Mouse (Mus musculus) right cerebral cortex, postnatal 14 days (tissue): ENCODE measurements around the gene Tprg.

Experiments used
- DNase-seq: peaks from one replicate; pipeline ENCODE4 v3.0.0; 2022

Gene Tprg

DNA sequence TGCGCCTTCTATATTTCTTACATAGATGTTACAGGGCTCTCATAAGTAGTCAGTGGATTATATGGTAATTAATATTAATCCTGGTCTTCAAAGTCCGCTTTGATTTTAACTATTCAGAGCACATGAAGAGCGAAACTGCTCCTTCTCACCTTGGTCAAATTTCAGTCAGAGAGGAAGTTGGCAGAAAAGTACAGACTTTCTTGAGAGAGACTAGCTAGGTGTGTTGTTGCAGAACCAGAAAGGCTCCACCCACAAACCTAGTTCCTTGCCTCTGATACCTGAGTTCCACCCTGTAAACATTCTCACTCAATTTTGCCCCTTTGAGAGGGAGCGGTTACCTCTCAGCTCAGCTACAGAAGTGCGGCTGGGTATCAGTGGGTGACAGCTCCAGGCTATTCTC is at the start of gene Tprg:
Gene Tprg (plus strand): TSS at position 301 of the 400 bp plus-strand sequence.
- no peak for DNase-seq

DNA sequence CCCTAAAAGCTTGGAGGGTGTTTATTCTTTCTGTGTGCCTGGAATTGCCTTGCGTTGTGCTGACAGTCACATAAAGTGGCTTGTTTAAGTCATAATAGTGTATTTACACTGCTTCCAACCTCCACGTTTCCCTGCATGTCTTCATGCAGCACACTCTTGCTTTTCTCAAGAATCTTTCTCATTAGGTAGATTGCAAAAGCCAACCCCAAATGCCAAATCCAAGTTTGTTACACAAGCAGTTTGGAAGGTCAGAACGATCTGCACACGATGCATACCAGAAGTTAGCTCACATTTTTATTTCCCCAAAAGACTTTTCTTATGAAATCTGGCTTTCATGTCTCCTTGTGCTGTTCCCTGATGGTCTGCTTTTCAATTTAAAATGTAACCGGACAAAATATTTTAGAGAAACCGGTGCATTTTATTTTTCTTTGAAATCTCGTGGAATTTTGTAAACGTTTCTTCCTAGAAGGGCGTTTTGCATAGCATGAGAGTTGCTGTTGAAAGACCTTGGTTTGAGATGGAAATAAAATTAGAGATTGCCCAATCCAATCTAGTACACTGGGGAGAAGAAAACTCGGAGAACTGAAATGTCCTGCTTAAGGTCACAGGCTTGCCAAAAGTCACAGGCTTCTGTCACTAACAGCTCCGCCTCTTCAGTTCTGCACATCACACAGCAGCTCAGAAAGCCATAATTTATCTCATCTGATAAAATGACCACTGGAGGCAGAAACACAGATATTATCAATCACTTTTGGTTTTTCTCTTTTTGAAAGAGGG is 48.2 kb upstream of the Tprg start:
- no peak for DNase-seq

DNA sequence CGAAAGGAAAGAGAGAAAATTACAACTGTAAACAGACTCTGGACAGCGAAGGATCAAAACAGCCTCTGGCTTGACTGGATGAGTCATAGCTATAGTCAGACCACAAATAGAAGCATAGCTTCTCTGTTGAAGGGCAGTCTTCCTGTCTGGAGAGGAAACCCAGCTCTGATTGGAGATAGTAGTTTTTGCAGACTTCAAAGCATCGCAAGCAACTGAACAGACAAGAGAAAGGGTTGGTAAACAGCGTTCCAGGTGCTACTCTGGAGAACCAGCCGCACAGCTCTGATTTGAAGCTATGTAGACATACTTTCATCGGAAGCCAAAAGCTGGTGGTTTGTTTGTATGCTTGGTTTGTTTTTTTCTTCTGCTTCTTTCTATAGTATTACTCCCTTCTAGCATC is 37.7 kb upstream of the Tprg start:
- no peak for DNase-seq

DNA sequence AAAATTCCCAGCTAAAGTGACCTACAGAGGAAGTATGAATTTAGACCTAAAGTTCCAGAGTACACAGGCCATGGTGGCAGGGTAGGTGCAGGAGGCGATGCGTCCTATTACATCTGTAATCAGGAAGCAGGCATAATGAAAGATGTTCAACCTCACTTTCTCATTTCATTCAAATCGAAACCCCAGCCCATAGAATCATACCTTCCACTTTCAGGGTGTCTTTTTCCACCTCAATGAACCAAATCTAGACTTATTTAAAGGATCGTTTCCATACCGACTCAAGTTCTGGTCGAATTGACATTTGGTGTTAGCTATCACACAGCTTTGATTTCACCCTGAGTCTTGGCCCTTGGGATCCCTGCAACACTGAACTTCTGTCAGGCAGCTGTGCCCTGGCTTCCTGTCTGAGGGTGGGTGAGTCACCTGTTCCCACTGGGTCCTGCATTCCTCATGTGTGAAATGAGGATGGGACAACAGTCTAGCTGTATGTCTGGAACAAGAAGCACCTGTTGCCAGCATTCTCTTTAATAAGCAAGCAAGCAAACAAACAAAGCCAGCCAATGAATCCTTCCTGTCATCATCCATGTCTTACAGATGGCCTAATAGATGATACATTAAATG is 36.4 kb upstream of the Tprg start:
- DNase-seq = no peak

DNA sequence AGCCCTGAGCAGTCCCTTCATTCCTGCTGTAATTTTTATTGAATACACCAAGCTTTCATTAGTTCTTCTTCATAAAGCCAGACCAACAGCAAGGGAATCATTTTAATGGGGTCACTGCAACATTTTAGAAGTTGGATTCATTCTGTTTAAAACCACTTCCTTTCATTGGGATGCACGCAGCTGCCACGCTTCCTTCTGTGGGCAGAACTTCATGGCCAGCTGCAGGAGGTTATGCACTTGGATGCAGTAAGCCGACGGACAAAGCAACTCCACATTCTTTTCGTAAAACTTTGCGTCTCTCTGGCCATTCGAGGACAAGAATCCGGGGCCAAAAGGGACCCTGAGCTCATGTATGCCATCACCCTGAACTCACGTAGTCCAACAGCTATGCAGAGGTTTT is 35.5 kb upstream of the Tprg start:
- DNase-seq = no peak

DNA sequence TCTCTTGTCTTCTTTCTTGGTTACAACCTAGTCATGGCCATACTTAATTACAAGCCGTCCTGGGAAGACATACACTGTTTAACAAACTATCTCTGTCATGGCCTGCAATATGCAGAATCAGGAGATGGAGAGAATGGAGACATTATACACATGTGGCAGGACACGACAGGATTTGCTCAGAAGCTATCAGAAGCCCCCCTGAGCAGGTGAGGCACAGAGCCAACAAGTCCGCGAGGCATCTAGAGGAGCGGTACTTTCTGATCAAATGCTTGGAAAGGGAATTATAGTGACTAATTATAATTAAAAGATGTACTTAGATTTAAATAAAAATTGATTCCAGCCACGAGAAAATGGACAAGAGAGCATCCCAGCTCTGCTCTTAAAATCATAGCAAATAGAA is 32.0 kb upstream of the Tprg start:
- no peak for DNase-seq

DNA sequence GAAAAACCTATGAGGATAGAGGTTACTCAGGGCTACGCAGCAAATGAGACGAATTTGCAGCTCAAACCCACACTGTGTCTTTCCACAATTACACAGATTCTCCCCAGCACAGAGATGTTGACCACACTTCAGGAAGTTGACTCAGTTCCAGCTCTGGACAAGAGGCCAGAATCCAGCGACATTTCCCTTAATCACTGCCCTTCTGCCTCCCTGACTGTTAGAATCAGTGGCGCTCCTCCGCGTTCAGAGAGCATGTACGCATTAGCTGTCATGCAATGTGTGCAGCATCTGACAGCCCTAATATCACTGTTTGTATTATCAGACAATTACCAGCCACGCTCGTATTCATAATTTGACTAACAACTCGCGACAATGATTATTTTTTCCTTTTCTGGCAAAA is 31.4 kb upstream of the Tprg start:
- no peak for DNase-seq

DNA sequence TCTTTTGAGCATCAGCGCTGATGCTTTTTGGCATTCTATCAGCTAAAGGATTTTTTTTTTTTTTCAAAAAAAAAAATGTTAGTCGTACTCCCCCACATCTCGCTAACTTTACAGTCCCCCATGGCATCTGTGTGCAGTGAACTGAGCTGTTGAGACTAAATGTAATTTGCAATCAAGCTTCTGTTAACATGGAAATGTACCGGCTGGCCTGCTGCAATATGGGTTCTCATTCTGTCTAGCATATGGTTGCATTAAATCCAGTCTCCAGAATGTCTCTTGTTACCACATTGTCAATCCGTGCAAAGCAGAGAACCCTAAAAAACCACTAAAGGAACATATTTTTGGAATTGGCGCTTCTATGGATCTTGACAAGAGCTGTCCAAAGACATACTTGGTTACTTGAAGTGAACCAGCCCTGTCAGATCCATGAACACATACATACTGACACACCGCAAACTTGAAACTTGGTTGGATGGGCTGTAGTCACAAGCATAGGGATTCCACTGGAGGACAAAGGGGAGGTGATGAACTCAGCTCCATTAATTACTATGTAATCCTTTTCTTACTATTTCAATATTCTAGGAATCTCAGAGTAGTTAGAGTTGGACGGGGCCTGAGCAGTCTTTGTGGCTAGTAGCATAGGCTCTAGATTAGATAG is 30.9 kb upstream of the Tprg start:
- peak; percentile 28 for DNase-seq

DNA sequence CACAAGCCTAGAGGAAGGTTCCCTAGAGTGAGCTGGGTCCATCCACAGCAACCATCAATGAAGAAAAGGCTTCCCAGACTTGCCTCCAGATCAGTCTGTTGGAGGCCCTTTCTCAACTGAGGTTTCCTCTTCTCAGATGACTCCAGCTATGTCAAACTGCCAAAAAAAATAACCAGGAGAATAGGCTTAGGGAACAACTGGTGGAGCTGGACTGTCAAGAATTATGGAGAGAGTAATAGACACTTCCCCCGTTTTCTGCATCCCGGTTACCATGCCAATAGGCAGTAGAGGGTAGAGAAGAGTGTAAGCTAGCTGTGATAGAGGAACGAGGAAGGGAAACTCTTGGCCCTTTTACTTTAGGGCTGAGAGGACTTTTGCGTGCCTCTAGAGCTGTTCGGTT is 24.3 kb upstream of the Tprg start:
- DNase-seq = no peak

DNA sequence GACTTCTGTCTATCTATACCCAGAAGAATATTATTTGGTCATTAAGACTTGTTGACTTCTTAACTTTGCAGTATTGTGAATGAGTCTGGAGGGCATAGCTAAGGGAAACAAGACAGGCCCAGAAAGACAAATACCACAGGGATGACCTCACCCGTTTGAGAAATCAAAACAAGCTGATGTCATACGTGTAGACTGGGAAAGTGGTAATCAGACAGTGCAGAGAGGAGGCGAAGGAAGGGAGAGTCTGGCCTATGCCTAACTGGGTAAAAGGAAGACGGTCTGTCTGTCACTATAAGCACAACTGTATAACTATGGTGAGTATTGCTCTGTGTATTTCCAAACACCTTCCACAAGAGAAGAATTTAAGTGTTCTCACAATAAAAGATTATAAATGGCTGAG is 23.7 kb upstream of the Tprg start:
- no peak for DNase-seq

DNA sequence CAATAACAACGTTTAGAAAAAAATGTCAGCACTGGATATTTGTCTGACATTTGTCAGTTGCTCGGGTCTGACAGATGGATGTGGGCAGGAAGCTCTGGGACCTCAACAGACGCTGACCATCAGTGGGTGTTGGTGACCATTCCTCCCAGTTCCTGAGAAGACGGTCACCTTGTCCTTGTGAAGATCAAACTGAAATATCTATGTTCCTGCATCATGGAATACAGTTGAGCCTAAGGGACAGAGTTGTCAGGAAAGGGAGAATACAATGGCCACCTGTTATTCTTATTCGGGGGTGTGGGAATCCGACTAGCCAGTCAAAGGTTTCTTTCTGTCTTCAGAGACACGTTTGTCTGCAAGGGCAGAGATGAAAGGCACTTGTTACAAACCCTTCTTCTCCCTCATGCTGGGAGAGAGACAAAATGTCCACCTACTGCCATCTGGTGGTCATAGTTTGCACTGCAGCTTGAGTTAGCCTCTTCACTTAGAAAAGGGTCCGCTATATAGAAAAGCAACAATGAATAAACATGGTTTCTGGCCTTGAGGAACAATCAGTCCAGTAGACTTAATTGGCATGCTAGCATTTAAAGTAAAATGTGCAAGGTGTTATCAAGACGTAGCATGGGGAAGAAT is 23.0 kb upstream of the Tprg start:
- peak; percentile 89 for DNase-seq

DNA sequence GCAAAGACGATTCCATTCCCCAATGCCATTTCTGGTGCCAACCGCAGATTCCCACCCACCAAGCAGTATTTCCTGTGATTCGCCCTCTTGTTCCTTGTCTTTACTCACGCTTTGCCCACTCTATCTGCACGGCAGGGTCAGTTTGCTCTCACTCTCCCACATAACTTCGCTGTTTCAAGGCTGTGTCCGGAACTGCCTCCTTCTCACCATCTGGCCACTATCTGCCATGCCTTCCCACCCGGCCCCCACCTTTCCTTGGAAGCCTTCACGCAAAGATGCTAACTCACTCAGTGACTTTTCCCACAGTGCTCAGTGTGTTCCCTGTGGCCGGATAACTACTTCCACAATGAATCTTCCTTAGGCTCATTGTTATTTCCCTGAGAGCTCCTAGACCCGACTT is 21.4 kb upstream of the Tprg start:
- DNase-seq = no peak

DNA sequence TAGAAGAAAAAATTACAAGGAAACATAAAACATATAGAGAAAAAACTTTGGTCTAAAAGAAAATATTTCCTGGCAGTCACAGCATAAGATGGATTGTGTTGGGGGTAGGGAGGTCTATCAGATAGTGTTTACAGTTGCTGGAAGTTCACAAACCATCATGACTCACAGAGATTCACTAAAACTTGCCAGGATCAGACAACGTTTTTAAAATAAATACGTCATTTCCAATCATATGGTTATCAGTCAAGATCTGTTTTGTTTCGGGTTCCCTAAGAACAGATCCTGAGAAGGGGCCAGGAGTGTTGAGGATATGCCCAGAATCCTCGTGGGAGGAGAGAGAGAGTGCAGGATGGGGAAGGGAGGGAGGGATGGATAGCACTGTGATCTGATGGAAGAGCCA is 18.3 kb upstream of the Tprg start:
- DNase-seq = no peak

DNA sequence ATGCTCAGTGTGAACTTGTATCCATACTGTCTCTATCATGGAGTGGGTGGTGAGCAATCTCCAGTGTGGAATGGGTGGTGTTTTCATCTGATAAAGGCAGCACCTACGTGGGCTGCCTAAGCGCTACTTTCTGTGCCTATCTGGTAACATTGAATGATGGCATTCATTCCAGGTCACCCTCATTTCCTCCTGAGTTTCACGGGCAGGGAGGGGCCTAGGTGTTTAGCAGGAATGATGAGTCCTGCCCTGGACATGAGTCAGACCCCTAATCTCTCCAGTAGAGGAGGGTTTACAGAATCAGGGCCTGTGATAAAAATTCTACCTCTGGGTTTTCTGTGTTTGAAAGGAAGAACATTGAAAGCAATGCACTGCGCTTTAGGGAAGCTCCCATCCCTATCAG is 4.1 kb upstream of the Tprg start:
- no peak for DNase-seq

DNA sequence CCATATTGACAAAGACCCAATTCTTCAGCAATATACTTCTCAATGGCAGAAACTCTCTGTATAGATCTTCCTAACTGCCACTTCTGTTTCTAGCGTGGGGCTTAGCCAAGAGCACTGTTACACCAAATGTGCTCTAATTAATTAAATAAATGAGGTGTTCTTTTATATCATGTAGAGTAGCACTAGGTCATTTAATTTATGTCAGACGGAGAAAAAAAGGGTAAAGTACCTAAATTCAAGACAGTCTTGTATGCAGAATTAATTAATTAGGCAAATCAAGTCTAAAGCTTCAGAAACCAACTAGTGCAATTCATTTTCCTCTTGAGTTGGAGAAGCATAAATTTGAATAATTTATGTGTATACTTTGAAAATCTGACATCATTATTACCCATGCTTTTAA is 7.1 kb downstream of the Tprg start:
- no peak for DNase-seq

DNA sequence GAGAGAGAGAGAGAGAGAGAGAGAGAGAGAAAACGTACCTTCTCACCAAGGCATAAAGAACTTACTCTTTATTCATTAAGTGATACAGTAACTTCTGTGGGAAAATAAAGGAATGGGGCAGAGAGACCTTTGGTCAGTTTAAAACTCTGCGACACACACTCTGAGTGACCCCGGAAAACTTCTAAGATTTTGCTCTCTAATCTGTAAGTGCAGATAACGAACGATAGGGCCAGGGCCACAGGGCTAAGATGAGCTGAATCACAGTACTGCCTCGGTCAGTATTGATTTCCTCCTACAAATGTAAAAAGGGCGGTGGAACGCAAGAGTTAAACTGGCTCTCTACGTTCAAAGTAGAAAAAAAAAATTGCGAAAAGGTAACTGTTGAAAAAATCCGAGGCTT is 8.9 kb downstream of the Tprg start:
- no peak for DNase-seq

DNA sequence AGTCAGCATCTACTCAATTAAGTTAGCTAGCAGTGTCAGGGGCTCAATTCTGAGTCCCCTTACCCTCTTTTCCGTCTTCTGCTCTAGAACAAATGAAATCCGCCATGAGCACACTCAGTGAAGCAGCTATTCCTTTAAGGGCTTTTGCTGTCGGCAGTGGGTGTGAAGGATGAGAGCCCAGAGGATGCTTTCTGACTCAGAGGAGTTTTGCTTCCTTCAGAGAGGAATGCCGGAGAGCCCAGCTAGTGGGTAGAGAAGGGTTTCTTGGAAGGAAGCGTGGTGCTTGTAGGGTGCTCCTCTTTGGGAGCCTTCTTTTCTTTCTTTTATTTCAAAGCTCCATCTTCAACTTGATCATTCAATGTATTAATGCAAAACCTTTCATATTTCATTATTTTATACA is 10.1 kb downstream of the Tprg start:
- no peak for DNase-seq

DNA sequence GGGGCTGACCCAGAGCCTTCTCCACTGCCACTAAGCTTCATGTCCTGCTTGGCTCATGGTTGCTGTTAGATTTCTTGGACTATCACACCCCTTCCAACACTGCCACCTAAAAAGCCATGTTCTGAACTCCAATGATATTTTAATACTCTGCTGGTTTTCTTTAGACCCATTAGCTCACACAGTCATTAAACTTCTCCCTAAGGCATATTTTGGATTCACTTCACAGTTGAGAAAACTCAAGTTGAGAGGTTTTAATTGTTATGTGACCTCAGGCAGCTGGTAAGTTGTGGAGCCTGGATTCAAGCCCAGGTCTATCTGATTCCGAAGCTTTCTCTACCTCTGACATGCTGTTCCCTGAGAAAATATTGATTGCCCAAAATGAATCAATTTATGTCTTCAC is 11.6 kb downstream of the Tprg start:
- DNase-seq = no peak

DNA sequence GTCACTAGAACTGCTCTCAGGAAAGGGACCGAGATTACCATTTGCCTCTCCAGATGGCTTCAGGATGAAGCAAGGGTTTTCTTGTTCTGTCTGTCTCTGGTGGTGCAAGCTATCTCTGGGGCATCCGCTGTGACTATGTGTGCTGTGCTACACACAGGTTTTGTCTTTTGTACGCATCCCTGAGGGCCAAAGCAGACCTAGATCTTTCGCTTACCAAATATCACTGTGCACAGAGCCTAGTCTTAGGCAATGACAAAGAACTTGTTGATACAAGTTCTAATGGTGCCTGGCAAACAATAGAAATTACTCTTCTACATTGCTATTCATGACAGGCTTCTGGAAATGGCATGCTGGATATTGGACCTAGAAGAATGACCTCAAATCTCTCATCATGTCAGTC is 16.0 kb downstream of the Tprg start:
- DNase-seq = no peak

DNA sequence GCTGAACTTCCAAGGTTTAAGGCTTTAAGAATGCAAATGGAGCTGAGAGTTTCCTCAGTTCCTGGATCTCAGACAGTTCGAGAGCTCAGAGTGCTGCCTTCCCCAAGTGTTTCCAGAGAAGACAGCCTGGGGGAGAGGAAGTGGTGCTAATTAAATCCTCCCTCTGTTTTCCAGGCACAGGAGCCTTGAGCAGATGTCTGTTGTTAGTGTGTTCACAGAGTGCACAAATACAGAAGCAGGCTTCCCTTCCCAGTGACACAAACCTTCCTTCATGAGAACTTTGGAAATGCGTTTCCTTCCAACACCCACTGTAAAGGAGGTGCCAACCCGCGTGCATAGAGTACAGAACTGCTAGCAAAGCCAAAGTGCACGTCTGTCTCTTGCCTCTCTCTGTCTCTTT is 27.4 kb downstream of the Tprg start:
- DNase-seq = peak; percentile 9

DNA sequence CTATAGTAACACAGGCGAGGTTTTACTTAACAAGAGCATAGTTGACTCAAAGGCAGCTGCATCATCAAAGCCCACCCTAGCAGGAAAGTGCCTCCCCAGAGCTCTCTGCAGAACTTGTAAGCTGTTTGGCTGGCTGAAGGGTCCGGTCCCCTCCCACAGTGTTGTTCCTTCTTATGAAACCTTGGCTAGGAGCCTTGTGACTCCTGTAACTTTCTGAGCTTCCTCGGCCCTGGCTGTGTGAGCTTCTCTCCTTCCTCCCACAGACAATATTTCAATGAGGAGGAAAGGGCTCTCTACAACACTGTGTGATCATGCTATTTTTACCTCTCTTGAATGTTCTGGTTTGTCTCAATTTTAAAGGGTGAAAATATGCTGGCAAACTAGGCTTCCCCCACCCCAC is 28.5 kb downstream of the Tprg start:
- DNase-seq = no peak

DNA sequence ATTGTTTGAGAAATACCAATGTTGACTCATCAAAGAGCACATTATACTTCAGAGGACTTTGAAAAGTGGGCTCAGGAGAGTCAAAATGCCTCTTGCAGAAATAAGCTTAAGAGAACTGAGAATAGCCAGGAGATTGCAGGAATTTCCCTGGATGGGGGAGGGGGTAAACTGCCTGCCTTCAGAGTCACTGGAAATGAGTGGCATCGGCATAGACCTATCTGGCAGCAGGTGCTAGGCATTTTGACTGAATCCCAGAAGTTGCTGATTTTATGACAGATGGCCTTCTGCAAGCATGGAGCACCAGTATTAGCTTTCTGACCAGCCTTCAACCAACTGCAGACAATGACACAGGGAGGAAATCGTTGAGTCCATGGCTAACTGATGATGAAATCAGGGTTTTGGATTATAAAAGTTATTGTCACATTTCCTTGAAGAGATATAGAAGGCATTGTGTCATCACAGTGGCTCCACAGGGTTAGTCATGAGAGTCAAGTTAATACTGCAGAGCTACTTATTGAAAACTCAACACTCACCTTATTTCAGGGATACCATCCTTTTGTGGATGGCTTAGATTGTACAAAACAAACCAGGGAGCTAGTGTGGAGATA is 39.1 kb downstream of the Tprg start:
- DNase-seq = no peak
